Mouse (Mus musculus) liver, embryonic 12.5 days (tissue): ENCODE measurements at regions not wholly inside any gene's neighbourhood (a gene's known extent, or its start where the extent isn't known, plus 50 kb on each side); places are given as distances from the start of the nearest gene placed in this dataset.
"Not testable (repeated sequence)": the region's sequence is repeated elsewhere in the genome, so short reads cannot be mapped to it uniquely, and the experiment has no call there.

Experiments
- ATAC-seq: fragments of 200-750 bp; cut with Nextera tagmentation; 2 replicates; pipeline ENCODE4 v1.8.0; 2017; ENCODE audit warnings: moderate number of reproducible peaks, mild to moderate bottlenecking, moderate library complexity
- H3K27ac ChIP-seq: fragments of 300-500 bp; sonication (generic); 2 replicates; pipeline ENCODE4 v1.5.1; 2016; ENCODE audit warnings: mild to moderate bottlenecking
- H3K27me3 ChIP-seq: fragments of 300-500 bp; sonication (generic); replicated peaks from 2 replicates; pipeline ENCODE4 v1.6.1; 2016; ENCODE audit warnings: mild to moderate bottlenecking, moderate library complexity
- H3K36me3 ChIP-seq: fragments of 300-500 bp; sonication (generic); 2 replicates; pipeline ENCODE4 v1.6.1; 2016; ENCODE audit warnings: mild to moderate bottlenecking, moderate library complexity
- H3K4me1 ChIP-seq: fragments of 300-500 bp; sonication (generic); 2 replicates; pipeline ENCODE4 v1.6.1; 2016
- H3K4me2 ChIP-seq: fragments of 300-500 bp; sonication (generic); 2 replicates; pipeline ENCODE4 v1.6.1; 2016; ENCODE audit warnings: mild to moderate bottlenecking, moderate library complexity
- H3K4me3 ChIP-seq: fragments of 300-500 bp; sonication (generic); 2 replicates; pipeline ENCODE4 v1.5.1; 2016; ENCODE audit warnings: mild to moderate bottlenecking, moderate library complexity
- H3K9ac ChIP-seq: fragments of 300-500 bp; sonication (generic); 2 replicates; pipeline ENCODE4 v1.6.1; 2016; ENCODE audit warnings: mild to moderate bottlenecking, moderate library complexity
- H3K9me3 ChIP-seq: fragments of 300-500 bp; sonication (generic); replicated peaks from 2 replicates; pipeline ENCODE4 v1.6.1; 2016; ENCODE audit warnings: mild to moderate bottlenecking, moderate library complexity
- WGBS: fragments of 180-500 bp; shearing (Covaris S2); methylation state at CpG from one replicate; pipeline ENCODE4 v1.1.7; 2016; ENCODE audit not compliant: insufficient replicate concordance; 5-methylcytosine and 5-hydroxymethylcytosine counted together

- Histone ChIP-seq H3K36me3 (no peaks in the 10 kb centered on the region), H3K27me3 (no peaks in the 10 kb centered on the region), H3K4me3 (no peak overlapping the region), H3K4me2 (no peak overlapping the region), H3K9ac (no peak overlapping the region), H3K27ac (no peak overlapping the region), H3K9me3 (no peaks in the 10 kb centered on the region), H3K4me1 (no peaks in the 10 kb centered on the region)
- ATAC-seq: no peak
- 65% methylated on average over 5 of the region's 5 CpGs for WGBS
These were observed 60.9 kb upstream of the Gm14496 start for GRCm38 (mm10) chr2:181930037-181930436.

GRCm38 (mm10) chr2:181930538-181930937 lies 60.4 kb upstream of the Gm14496 start:
- WGBS: 69% methylated on average over 4 of the region's 4 CpGs
- H3K9me3 ChIP-seq, H3K4me3 ChIP-seq, H3K27me3 ChIP-seq, H3K4me1 ChIP-seq, H3K36me3 ChIP-seq, H3K9ac ChIP-seq, H3K27ac ChIP-seq, H3K4me2 ChIP-seq, ATAC-seq: not testable (repeated sequence)

GRCm38 (mm10) chr2:181931077-181931815 lies 59.7 kb upstream of the Gm14496 start:
- H3K27ac ChIP-seq, H3K27me3 ChIP-seq, H3K9ac ChIP-seq, H3K36me3 ChIP-seq, H3K4me2 ChIP-seq, H3K9me3 ChIP-seq, H3K4me1 ChIP-seq, H3K4me3 ChIP-seq: not testable (repeated sequence)
- WGBS: 60% methylated on average over 3 of the region's 3 CpGs
- peak; percentile 57; the same call in 1 of the 2 replicates for ATAC-seq

DNA sequence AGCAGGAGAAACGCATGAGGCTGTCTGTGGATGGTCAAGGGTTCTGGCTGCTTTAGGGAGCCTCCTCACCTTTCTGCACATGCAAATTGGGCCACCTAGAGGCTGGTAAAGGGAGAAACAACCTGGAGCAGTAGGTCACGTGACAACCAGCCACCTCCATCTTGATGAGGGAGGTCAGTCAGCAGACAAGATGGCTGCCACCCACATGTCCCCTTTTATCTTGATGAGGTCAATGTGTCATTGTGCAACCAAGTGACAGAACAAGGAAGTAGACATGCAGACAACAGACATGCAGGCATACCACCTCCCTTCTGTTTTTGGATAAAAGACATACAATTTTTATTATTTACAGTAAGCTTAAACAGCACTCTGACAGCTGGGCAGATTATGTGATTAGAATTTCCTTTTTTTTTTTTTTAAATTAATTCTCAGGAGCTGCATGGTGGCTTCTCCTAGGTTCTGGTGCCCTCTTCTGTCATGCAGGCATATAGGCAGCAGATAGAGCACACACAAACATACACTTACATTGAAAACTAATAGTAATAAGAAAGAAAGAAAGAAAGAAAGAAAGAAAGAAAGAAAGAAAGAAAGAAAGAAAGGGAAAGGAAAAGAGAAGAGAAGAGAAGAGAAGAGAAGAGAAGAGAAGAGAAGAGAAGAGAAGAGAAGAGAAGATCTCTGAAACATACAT lies 58.9 kb upstream of the Gm14496 start:
- Histone ChIP-seq H3K4me1 (no peaks in the 10 kb centered on the region), H3K4me2 (no peak overlapping the region), H3K27me3 (no peaks in the 10 kb centered on the region), H3K9ac (no peak overlapping the region), H3K4me3 (no peak overlapping the region), H3K36me3 (no peaks in the 10 kb centered on the region), H3K27ac (no peak overlapping the region), H3K9me3 (no peaks in the 10 kb centered on the region)
- ATAC-seq: 0 out of 2 replicates have a peak, but pooled peaks have one; percentile 36
- 70% methylated on average over 2 of the region's 2 CpGs for WGBS
